Mouse (Mus musculus): Measurements from ENCODE around the gene Fryl. TPM values are rescaled to one million over a fixed set of nuclear protein-coding genes. Genes with fewer than 3 reads are reported as not detected.
"Not testable (repeated sequence)": the region's sequence is repeated elsewhere in the genome, so short reads cannot be mapped to it uniquely, and the experiment has no call there.

The Fryl gene
- polyA plus RNA-seq, 1 experiment from 2014 or later: 32.4 TPM

DNA sequence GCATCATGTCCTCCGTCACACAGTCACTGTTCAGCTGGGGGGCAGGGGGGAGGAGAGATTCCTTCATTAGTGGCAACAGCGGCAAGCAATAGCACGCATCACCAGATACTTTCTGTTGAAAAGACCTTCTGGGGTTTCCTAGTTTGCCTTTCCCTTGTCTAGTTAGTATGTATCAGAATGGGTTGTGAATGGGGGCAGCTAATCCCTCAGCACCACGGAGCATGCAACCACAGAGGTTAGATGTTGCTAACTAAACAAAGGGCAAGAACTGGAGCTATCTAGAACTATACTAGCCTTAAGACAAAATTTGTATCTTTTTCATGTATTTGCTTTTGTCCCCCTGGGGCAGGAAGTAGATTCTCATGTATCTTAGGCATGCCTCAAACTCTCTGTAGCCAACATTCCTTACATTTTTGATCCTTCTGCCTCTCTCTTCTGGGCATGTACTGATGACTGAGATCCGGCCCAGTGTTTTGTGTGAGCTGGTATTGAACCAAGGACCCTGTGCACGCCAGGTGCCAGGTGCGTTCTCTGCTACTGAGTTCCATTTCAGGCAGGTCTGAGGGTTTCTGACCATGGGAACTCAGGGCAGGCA lies 208.7 kb downstream of the Fryl start:
- ATAC-seq: no peak
- Histone ChIP-seq H3K36me3 (ENCODE audit: control insufficient read depth, insufficient read depth, low read length) (peaks cover 86% of the 10 kb centered on the region), H3K4me3 (ENCODE audit: low read depth, low read length) (no peak overlapping the region), H3K4me2 (ENCODE audit: low read length) (no peak overlapping the region), H3K4me1 (ENCODE audit: control insufficient read depth, insufficient read depth, low read length) (no peaks in the 10 kb centered on the region), H3K27ac (ENCODE audit: low read depth, low read length) (no peak overlapping the region), H3K9ac (ENCODE audit: low read length) (no peak overlapping the region), H3K27me3 (replicated peaks; ENCODE audit: control insufficient read depth, insufficient read depth, low read length) (no peaks in the 10 kb centered on the region), H3K9me3 (replicated peaks; ENCODE audit: control insufficient read depth, low read length) (no peaks in the 10 kb centered on the region)
- DNase-seq (ENCODE audit: low spot score): no peak
- WGBS: 77% methylated on average over 7 of the region's 7 CpGs

DNA sequence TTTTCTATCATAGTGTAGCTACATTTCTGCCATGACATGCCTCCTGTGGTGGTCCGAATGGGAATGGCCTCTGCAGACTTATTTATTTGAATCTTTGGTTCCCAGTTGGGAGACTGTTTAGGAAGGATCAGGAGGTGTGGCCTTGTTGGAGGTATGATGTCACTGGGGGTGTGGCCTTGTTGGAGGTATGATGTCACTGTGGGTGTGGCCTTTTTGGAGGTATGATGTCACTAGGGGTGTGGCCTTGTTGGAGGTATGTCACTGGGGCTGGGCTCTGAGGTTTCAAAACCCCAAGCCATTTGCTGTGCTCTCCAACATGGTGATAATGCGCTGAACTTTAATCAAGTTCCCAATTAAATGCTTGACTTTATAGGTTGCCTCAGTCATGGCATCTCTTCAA lies 212.4 kb downstream of the Fryl start:
- no peak for DNase-seq (ENCODE audit: low spot score)
- 99% methylated on average over 2 of the region's 2 CpGs for WGBS
- H3K4me3 ChIP-seq (ENCODE audit: low read depth, low read length): no peak overlapping the region

DNA sequence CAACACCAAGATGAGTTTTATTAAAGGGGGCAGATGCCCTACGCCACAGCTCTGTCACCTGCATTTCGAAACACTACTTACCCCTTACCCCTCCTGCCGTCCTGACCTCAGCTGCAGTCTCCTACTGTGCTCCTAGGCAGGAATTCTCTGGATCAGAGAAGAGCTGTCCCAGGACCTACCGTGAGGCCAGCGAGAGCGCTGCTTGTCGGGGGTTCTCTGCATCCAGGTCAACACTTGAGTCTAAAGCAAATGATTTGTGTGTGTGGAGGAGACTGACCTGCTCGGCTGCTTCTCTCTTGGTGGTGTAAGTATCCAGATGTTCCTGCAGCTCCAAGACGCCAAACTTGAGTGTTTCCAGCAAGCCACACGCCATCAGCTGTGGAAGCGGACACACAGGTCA lies 223.9 kb downstream of the Fryl start:
- H3K27ac ChIP-seq (ENCODE audit: low read depth, low read length): no peak overlapping the region
- no peak overlapping the region for H3K4me2 ChIP-seq (ENCODE audit: low read length)
- ATAC-seq (no peak), DNase-seq (ENCODE audit: low spot score) (no peak)
- H3K36me3 ChIP-seq (ENCODE audit: control insufficient read depth, insufficient read depth, low read length): peaks cover 73% of the 10 kb centered on the region
- H3K4me3 ChIP-seq (ENCODE audit: low read depth, low read length): no peak overlapping the region
- H3K27me3 ChIP-seq (replicated peaks; ENCODE audit: control insufficient read depth, insufficient read depth, low read length): no peaks in the 10 kb centered on the region
- no peaks in the 10 kb centered on the region for H3K4me1 ChIP-seq (ENCODE audit: control insufficient read depth, insufficient read depth, low read length)
- H3K9ac ChIP-seq (ENCODE audit: low read length): no peak overlapping the region
- WGBS: 90% methylated on average over 11 of the region's 11 CpGs
- no peaks in the 10 kb centered on the region for H3K9me3 ChIP-seq (replicated peaks; ENCODE audit: control insufficient read depth, low read length)

More for the DNA sequence above, 212.4 kb downstream of the Fryl start:
- no peaks in the 10 kb centered on the region for H3K4me1 ChIP-seq (ENCODE audit: control insufficient read depth, insufficient read depth, low read length)
- H3K36me3 ChIP-seq (ENCODE audit: control insufficient read depth, insufficient read depth, low read length): peaks cover 61% of the 10 kb centered on the region
- H3K4me2 ChIP-seq (ENCODE audit: low read length): no peak overlapping the region
- no peaks in the 10 kb centered on the region for H3K9me3 ChIP-seq (replicated peaks; ENCODE audit: control insufficient read depth, low read length)
- no peak for ATAC-seq
- no peak overlapping the region for H3K27ac ChIP-seq (ENCODE audit: low read depth, low read length)
- H3K27me3 ChIP-seq (replicated peaks; ENCODE audit: control insufficient read depth, insufficient read depth, low read length): no peaks in the 10 kb centered on the region
- H3K9ac ChIP-seq (ENCODE audit: low read length): no peak overlapping the region

GRCm38 (mm10) chr5:73028646-73029045 lies 227.8 kb downstream of the Fryl start:
- DNase-seq (ENCODE audit: low spot score) (no peak), ATAC-seq (no peak)
- peaks cover 91% of the 10 kb centered on the region for H3K36me3 ChIP-seq (ENCODE audit: control insufficient read depth, insufficient read depth, low read length)
- H3K9ac ChIP-seq (ENCODE audit: low read length): no peak overlapping the region
- H3K27me3 ChIP-seq (replicated peaks; ENCODE audit: control insufficient read depth, insufficient read depth, low read length): no peaks in the 10 kb centered on the region
- H3K4me2 ChIP-seq (ENCODE audit: low read length): no peak overlapping the region
- H3K4me1 ChIP-seq (ENCODE audit: control insufficient read depth, insufficient read depth, low read length): no peaks in the 10 kb centered on the region
- H3K9me3 ChIP-seq (replicated peaks; ENCODE audit: control insufficient read depth, low read length): no peaks in the 10 kb centered on the region
- 90% methylated on average over 13 of the region's 13 CpGs for WGBS
- H3K4me3 ChIP-seq (ENCODE audit: low read depth, low read length): no peak overlapping the region
- no peak overlapping the region for H3K27ac ChIP-seq (ENCODE audit: low read depth, low read length)

DNA sequence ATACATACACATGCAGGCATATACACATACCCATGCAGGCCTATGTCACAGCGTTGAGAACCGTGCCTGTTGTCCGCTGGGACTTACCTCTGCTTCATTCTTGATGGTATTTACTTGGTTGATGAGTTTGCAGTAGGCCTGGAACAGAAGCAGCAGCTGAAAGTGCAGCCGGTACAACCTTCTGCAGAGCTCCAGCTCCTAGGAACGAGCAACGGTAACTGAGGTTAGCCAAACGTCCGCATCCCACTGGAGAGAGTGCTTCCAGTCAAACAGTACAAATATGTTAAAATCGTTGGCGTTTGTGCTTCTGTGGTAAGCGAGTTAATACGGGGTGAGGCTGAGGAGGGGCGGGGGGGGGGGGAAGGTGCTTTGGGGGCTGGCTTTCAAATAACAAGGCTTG lies 232.6 kb downstream of the Fryl start:
- no peak for ATAC-seq
- Histone ChIP-seq H3K27me3 (replicated peaks; ENCODE audit: control insufficient read depth, insufficient read depth, low read length) (no peaks in the 10 kb centered on the region), H3K9me3 (replicated peaks; ENCODE audit: control insufficient read depth, low read length) (no peaks in the 10 kb centered on the region), H3K4me1 (ENCODE audit: control insufficient read depth, insufficient read depth, low read length) (no peaks in the 10 kb centered on the region), H3K4me2 (ENCODE audit: low read length) (no peak overlapping the region), H3K36me3 (ENCODE audit: control insufficient read depth, insufficient read depth, low read length) (peaks cover 61% of the 10 kb centered on the region), H3K27ac (ENCODE audit: low read depth, low read length) (no peak overlapping the region), H3K9ac (ENCODE audit: low read length) (no peak overlapping the region), H3K4me3 (ENCODE audit: low read depth, low read length) (no peak overlapping the region)
- 92% methylated on average over 13 of the region's 13 CpGs for WGBS
- no peak for DNase-seq (ENCODE audit: low spot score)

DNA sequence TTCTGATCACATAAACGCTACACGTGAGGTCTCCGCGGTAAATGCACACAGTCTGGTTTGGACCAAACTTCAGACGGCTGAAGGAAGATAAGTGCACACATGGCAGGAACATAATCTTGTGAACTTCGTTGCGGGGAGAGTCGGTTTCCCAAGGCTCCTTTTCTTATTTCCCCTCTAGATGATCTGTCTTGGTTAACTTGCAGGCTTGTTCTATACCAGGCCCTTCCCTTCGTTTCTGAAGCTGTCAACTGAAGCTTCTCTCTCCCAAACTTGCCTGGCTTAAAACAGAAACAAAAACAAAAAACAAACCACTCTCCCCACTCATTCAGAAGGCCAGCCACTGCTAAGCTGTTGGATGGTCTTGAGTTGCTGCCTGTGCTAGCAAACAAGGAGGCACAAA lies 241.7 kb downstream of the Fryl start:
- no peak overlapping the region for H3K27ac ChIP-seq (ENCODE audit: low read depth, low read length)
- ATAC-seq: no peak
- no peak overlapping the region for H3K4me2 ChIP-seq (ENCODE audit: low read length)
- H3K9ac ChIP-seq (ENCODE audit: low read length): no peak overlapping the region
- DNase-seq (ENCODE audit: low spot score): no peak
- H3K4me1 ChIP-seq (ENCODE audit: control insufficient read depth, insufficient read depth, low read length): no peaks in the 10 kb centered on the region
- WGBS: 59% methylated on average over 9 of the region's 9 CpGs
- H3K9me3 ChIP-seq (replicated peaks; ENCODE audit: control insufficient read depth, low read length): no peaks in the 10 kb centered on the region
- H3K4me3 ChIP-seq (ENCODE audit: low read depth, low read length): no peak overlapping the region
- no peaks in the 10 kb centered on the region for H3K36me3 ChIP-seq (ENCODE audit: control insufficient read depth, insufficient read depth, low read length)
- no peaks in the 10 kb centered on the region for H3K27me3 ChIP-seq (replicated peaks; ENCODE audit: control insufficient read depth, insufficient read depth, low read length)

DNA sequence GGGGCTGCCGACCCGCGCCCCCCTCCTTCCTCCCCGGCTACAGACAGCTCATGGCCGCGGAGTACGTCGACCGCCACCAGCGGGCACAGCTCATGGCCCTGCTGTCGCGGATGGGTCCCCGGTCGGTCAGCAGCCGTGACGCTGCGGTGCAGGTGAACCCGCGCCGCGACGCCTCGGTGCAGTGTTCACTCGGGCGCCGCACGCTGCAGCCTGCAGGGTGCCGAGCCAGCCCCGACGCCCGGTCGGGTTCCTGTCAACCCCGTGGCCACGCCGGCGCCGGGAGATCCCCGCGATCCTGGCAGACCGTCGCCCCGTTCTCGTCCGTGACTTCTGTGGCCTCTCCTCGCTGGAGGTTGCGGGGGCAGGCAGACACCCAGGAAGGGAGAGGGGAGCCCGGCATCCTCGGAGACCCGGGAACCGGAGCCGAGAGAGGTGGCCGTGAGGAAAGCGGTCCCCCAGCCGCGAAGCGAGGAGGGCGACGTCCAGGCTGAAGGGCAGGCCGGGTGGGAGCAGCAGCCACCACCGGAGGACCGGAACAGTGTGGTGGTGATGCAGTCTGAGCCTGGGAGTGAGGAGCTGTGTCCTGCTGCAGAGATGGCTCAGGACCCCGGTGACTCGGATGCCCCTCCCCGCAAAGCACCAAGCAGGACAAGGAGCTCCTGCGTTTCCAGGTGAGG lies 242.7 kb downstream of the Fryl start:
- H3K36me3 ChIP-seq (ENCODE audit: control insufficient read depth, insufficient read depth, low read length); DNase-seq (ENCODE audit: low spot score); H3K9me3 ChIP-seq (replicated peaks; ENCODE audit: control insufficient read depth, low read length); H3K27me3 ChIP-seq (replicated peaks; ENCODE audit: control insufficient read depth, insufficient read depth, low read length); H3K4me1 ChIP-seq (ENCODE audit: control insufficient read depth, insufficient read depth, low read length); H3K27ac ChIP-seq (ENCODE audit: low read depth, low read length): not testable (repeated sequence)
- H3K4me3 ChIP-seq (ENCODE audit: low read depth, low read length): peak overlapping the region; percentile 34
- H3K4me2 ChIP-seq (ENCODE audit: low read length): peak overlapping the region; percentile 59
- peak; percentile 77 for ATAC-seq
- WGBS: 2% methylated on average over 32 of the region's 65 CpGs
- peak overlapping the region; percentile 54; the same call in 1 of the 2 replicates for H3K9ac ChIP-seq (ENCODE audit: low read length)

- H3K27me3 ChIP-seq (replicated peaks; ENCODE audit: control insufficient read depth, insufficient read depth, low read length); H3K9ac ChIP-seq (ENCODE audit: low read length); H3K9me3 ChIP-seq (replicated peaks; ENCODE audit: control insufficient read depth, low read length); H3K36me3 ChIP-seq (ENCODE audit: control insufficient read depth, insufficient read depth, low read length); H3K27ac ChIP-seq (ENCODE audit: low read depth, low read length); H3K4me1 ChIP-seq (ENCODE audit: control insufficient read depth, insufficient read depth, low read length): not testable (repeated sequence)
- DNase-seq (ENCODE audit: low spot score) (peak; percentile 23), ATAC-seq (peak; percentile 80)
- Histone ChIP-seq H3K4me3 (ENCODE audit: low read depth, low read length) (peak overlapping the region; percentile 34; the same call in 1 of the 2 replicates), H3K4me2 (ENCODE audit: low read length) (peak overlapping the region; percentile 59)
- 25% methylated on average over 23 of the region's 27 CpGs for WGBS
Observed at GRCm38 (mm10) chr5:73012884-73013610, 243.4 kb downstream of the Fryl start.

GRCm38 (mm10) chr5:73011806-73012205 lies 244.6 kb downstream of the Fryl start:
- DNase-seq (ENCODE audit: low spot score); H3K9ac ChIP-seq (ENCODE audit: low read length); H3K27ac ChIP-seq (ENCODE audit: low read depth, low read length); ATAC-seq; H3K27me3 ChIP-seq (replicated peaks; ENCODE audit: control insufficient read depth, insufficient read depth, low read length); H3K4me2 ChIP-seq (ENCODE audit: low read length); H3K9me3 ChIP-seq (replicated peaks; ENCODE audit: control insufficient read depth, low read length); H3K4me3 ChIP-seq (ENCODE audit: low read depth, low read length); H3K36me3 ChIP-seq (ENCODE audit: control insufficient read depth, insufficient read depth, low read length); H3K4me1 ChIP-seq (ENCODE audit: control insufficient read depth, insufficient read depth, low read length): not testable (repeated sequence)
- WGBS: 90% methylated on average over 12 of the region's 16 CpGs

Measured in forebrain, embryonic 14.5 days (tissue).